Mouse (Mus musculus) hindbrain, embryonic 16.5 days (tissue): ENCODE results near the gene Eps8. TPM values are rescaled to one million over a fixed set of nuclear protein-coding genes. Genes with fewer than 3 reads are reported as not detected.
A peak's percentile ranks its signal among the peaks of the same experiment; 100 is the strongest.

ENCODE experiments used
- ATAC-seq: fragments of 200-750 bp; cut with Nextera tagmentation; 2 replicates; pipeline ENCODE4 v1.8.0; 2017; ENCODE audit warnings: moderate TSS enrichment, moderate library complexity
- H3K27ac ChIP-seq: fragments of 300-500 bp; sonication (generic); 2 replicates; pipeline ENCODE4 v1.5.1; 2014; ENCODE audit warnings: low read depth, mild to moderate bottlenecking, control low read depth, low read length, moderate library complexity
- H3K27me3 ChIP-seq: fragments of 300-500 bp; sonication (generic); replicated peaks from 2 replicates; pipeline ENCODE4 v1.6.1; 2014; ENCODE audit warnings: low read length; ENCODE audit not compliant: control insufficient read depth, insufficient read depth
- H3K36me3 ChIP-seq: fragments of 300-500 bp; sonication (generic); 2 replicates; pipeline ENCODE4 v1.6.1; 2014; ENCODE audit warnings: mild to moderate bottlenecking, low read length, moderate library complexity, mixed read lengths; ENCODE audit not compliant: control insufficient read depth, insufficient read depth
- H3K4me1 ChIP-seq: fragments of 300-500 bp; sonication (generic); 2 replicates; pipeline ENCODE4 v1.6.1; 2014; ENCODE audit warnings: low read depth, low read length; ENCODE audit not compliant: control insufficient read depth, insufficient read depth
- H3K4me2 ChIP-seq: fragments of 300-500 bp; sonication (generic); 2 replicates; pipeline ENCODE4 v1.6.1; 2014; ENCODE audit warnings: mild to moderate bottlenecking, low read length, control low read depth, moderate library complexity
- H3K4me3 ChIP-seq: fragments of 300-500 bp; sonication (generic); 2 replicates; pipeline ENCODE4 v1.5.1; 2014; ENCODE audit warnings: mild to moderate bottlenecking, low read length, control low read depth, moderate library complexity
- H3K9ac ChIP-seq: fragments of 300-500 bp; sonication (generic); 2 replicates; pipeline ENCODE4 v1.6.1; 2014; ENCODE audit warnings: low read depth, mild to moderate bottlenecking, control low read depth, low read length, moderate library complexity
- H3K9me3 ChIP-seq: fragments of 300-500 bp; sonication (generic); 2 replicates; pipeline ENCODE4 v1.6.1; 2014; ENCODE audit warnings: mild to moderate bottlenecking, low read length, moderate library complexity; ENCODE audit not compliant: control insufficient read depth
- WGBS: fragments of 180-500 bp; shearing (Covaris S2); extraction: QIAGEN DNeasy Blood & Tissue Kit; methylation state at CpG from one replicate; pipeline ENCODE4 v1.1.7; 2014; 5-methylcytosine and 5-hydroxymethylcytosine counted together
- polyA plus RNA-seq: library from polyadenylated mRNA; unstranded; fragments of >200 nt; fragmentation: Nextera tagmentation; extraction: Ambion mirVana; gene quantifications from 2 replicates; pipeline ENCODE4 v1.2.1, GENCODE M21; 2015

The Eps8 gene
- polyA plus RNA-seq, 1 experiment from 2014 or later, result 33.7 TPM

GRCm38 (mm10) chr6:137506563-137506962, 148.1 kb downstream of the Eps8 start:
- no peak overlapping the region for H3K9ac ChIP-seq
- WGBS, result 98% methylated on average over 7 of the region's 7 CpGs
- H3K27me3 ChIP-seq, result no peaks in the 10 kb centered on the region
- ATAC-seq, result no peak
- 0 out of 2 replicates have a peak, but pooled peaks cover 5% of the 10 kb centered on the region for H3K36me3 ChIP-seq
- H3K27ac ChIP-seq, result no peak overlapping the region
- no peaks in the 10 kb centered on the region for H3K9me3 ChIP-seq
- H3K4me2 ChIP-seq, result no peak overlapping the region
- H3K4me3 ChIP-seq, result no peak overlapping the region
- no peaks in the 10 kb centered on the region for H3K4me1 ChIP-seq

- H3K4me1 ChIP-seq, result no peaks in the 10 kb centered on the region
- no peak for ATAC-seq
- 85% methylated on average over 3 of the region's 3 CpGs for WGBS
- H3K27ac ChIP-seq, result no peak overlapping the region
- H3K9me3 ChIP-seq, result no peaks in the 10 kb centered on the region
- H3K4me2 ChIP-seq, result no peak overlapping the region
- no peak overlapping the region for H3K9ac ChIP-seq
- H3K4me3 ChIP-seq, result no peak overlapping the region
- H3K36me3 ChIP-seq, result 0 out of 2 replicates have a peak, but pooled peaks cover 5% of the 10 kb centered on the region
- H3K27me3 ChIP-seq, result no peaks in the 10 kb centered on the region
Observed at GRCm38 (mm10) chr6:137505555-137506227, 149.0 kb downstream of the Eps8 start.

GRCm38 (mm10) chr6:137504052-137504451, 150.6 kb downstream of the Eps8 start:
- WGBS, result 57% methylated on average over 1 of the region's 1 CpGs
- ATAC-seq, result no peak
- Histone ChIP-seq H3K27me3 (no peaks in the 10 kb centered on the region), H3K27ac (no peak overlapping the region), H3K4me1 (no peaks in the 10 kb centered on the region), H3K9ac (no peak overlapping the region), H3K4me3 (no peak overlapping the region), H3K4me2 (no peak overlapping the region), H3K9me3 (no peaks in the 10 kb centered on the region), H3K36me3 (0 out of 2 replicates have a peak, but pooled peaks cover 5% of the 10 kb centered on the region)

DNA sequence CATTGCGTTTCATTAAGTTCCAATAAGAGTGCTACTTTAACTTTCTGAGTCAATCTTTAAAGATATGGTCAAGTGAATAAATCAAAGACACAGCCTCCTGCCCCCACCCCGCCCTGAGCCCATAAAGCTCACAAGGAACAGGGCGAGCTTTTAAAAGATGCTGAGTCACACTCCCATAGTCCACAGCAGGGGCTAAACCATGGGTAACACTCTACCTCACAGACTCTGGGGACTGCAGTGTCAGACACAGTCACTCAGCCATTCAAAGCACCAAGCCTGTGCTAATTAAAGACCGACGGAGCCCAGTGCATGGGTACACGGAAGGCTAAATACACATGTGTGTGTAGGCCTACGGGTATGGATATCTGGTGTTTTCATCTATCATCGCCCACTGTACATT, 151.2 kb downstream of the Eps8 start:
- Histone ChIP-seq H3K27ac (no peak overlapping the region), H3K4me1 (no peaks in the 10 kb centered on the region), H3K36me3 (0 out of 2 replicates have a peak, but pooled peaks cover 3% of the 10 kb centered on the region), H3K4me2 (no peak overlapping the region), H3K27me3 (no peaks in the 10 kb centered on the region), H3K4me3 (no peak overlapping the region), H3K9ac (no peak overlapping the region), H3K9me3 (no peaks in the 10 kb centered on the region)
- ATAC-seq, result no peak
- WGBS, result 85% methylated on average over 8 of the region's 8 CpGs

- H3K4me2 ChIP-seq, result no peak overlapping the region
- ATAC-seq, result no peak
- WGBS, result 91% methylated on average over 7 of the region's 7 CpGs
- no peaks in the 10 kb centered on the region for H3K4me1 ChIP-seq
- H3K9me3 ChIP-seq, result no peaks in the 10 kb centered on the region
- H3K27ac ChIP-seq, result no peak overlapping the region
- no peak overlapping the region for H3K4me3 ChIP-seq
- H3K36me3 ChIP-seq, result 0 out of 2 replicates have a peak, but pooled peaks cover 3% of the 10 kb centered on the region
- H3K9ac ChIP-seq, result no peak overlapping the region
- H3K27me3 ChIP-seq, result no peaks in the 10 kb centered on the region
Observed at GRCm38 (mm10) chr6:137503009-137503408, 151.7 kb downstream of the Eps8 start.

DNA sequence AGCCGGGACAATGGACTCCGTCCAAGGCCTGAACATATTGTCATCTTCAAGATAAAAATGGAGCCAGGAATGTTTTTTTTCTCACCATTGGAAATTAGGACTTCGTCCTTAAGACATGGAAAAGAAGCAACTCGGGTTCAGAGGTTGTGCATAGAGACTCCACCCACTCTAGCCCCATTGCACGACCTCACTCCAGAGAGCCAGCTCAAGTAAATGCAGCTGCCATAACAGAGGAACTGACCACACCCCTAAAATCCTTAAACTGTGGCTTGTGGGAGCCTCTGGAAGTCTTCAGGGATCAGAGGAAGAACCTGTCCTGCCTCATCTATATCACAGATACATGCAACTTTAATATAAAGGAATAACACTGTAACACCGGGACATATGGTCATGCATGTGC, 155.9 kb downstream of the Eps8 start:
- Histone ChIP-seq H3K9me3 (no peaks in the 10 kb centered on the region), H3K9ac (no peak overlapping the region), H3K27me3 (no peaks in the 10 kb centered on the region), H3K4me3 (no peak overlapping the region), H3K4me2 (no peak overlapping the region), H3K36me3 (no peaks in the 10 kb centered on the region), H3K27ac (no peak overlapping the region), H3K4me1 (no peaks in the 10 kb centered on the region)
- WGBS, result 85% methylated on average over 6 of the region's 6 CpGs
- ATAC-seq, result no peak

DNA sequence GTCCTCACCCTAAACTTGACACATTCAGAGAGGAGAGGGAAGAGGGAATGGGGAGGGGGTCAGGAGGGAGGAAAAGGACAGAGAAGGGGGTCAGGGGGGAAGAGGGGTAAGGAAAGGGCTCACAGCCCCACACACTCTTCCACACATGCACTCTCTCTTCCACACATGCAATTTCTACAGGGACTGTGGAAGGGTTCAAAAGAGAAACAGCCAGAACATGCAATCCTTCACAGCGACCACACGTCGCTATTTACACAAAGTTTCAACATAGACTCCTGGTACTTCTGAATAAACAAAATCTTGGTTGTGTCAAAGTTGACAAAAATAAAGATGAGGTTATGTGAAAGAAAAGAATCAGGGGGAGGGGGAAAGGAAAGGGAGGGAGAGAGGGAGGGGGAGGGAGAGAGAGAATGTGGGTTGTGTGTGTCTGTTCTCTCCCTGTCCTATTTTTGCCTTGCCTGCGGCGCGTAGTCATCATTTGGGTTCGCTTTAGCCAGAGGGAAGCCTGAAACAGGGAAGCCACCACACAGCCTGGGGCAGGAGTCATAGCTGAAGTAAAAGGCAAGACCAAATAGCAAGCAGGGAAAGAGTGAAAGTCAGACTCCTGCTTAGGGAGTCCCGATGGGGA, 157.4 kb downstream of the Eps8 start:
- no peaks in the 10 kb centered on the region for H3K4me1 ChIP-seq
- H3K9me3 ChIP-seq, result no peaks in the 10 kb centered on the region
- no peak overlapping the region for H3K4me3 ChIP-seq
- H3K36me3 ChIP-seq, result no peaks in the 10 kb centered on the region
- H3K9ac ChIP-seq, result no peak overlapping the region
- 91% methylated on average over 8 of the region's 8 CpGs for WGBS
- H3K27me3 ChIP-seq, result no peaks in the 10 kb centered on the region
- no peak for ATAC-seq
- no peak overlapping the region for H3K4me2 ChIP-seq
- no peak overlapping the region for H3K27ac ChIP-seq

DNA sequence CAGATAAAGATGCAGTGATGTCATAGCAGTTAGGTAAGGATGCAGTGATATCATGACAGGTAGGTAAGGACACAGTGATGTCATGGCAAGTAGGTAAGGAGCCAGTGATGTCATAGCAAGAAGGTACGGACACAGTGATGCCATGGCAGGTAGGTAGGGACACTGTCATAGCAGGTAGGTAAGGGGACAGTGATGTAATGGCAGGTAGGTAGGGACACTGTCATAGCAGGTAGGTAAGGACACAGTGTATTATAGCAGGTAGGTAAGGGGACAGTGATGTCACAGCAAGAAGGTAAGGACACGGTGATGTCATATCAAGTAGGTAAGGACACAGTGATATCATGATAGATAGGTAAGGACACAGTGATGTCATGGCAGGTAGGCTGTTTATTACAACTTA, 158.1 kb downstream of the Eps8 start:
- Histone ChIP-seq H3K36me3 (no peaks in the 10 kb centered on the region), H3K9me3 (no peaks in the 10 kb centered on the region), H3K4me2 (no peak overlapping the region), H3K4me1 (no peaks in the 10 kb centered on the region), H3K27ac (no peak overlapping the region), H3K4me3 (no peak overlapping the region), H3K9ac (no peak overlapping the region), H3K27me3 (no peaks in the 10 kb centered on the region)
- WGBS, result 98% methylated on average over 2 of the region's 2 CpGs
- peak; percentile 58; the same call in 1 of the 2 replicates for ATAC-seq

- WGBS, result 71% methylated on average over 6 of the region's 6 CpGs
- Histone ChIP-seq H3K27me3 (no peaks in the 10 kb centered on the region), H3K9ac (no peak overlapping the region), H3K27ac (no peak overlapping the region), H3K4me2 (no peak overlapping the region), H3K4me3 (no peak overlapping the region), H3K9me3 (no peaks in the 10 kb centered on the region), H3K36me3 (no peaks in the 10 kb centered on the region), H3K4me1 (no peaks in the 10 kb centered on the region)
- no peak for ATAC-seq
Observed at GRCm38 (mm10) chr6:137495233-137495632, 159.4 kb downstream of the Eps8 start.
